Mouse (Mus musculus) neural tube, embryonic 12.5 days (tissue): ENCODE results near the gene Fam219a. TPM values are rescaled to one million over a fixed set of nuclear protein-coding genes. Genes with fewer than 3 reads are reported as not detected.

Experiments
- ATAC-seq: fragments of 200-750 bp; cut with Nextera tagmentation; 2 replicates; pipeline ENCODE4 v1.8.0; 2017; ENCODE audit warnings: low read depth, mild to moderate bottlenecking, moderate TSS enrichment, moderate library complexity; ENCODE audit not compliant: low FRiP score
- H3K27ac ChIP-seq: fragments of 300-500 bp; sonication (generic); 2 replicates; pipeline ENCODE4 v1.5.1; 2016
- H3K27me3 ChIP-seq: fragments of 300-500 bp; sonication (generic); replicated peaks from 2 replicates; pipeline ENCODE4 v1.6.1; 2016; ENCODE audit warnings: mild to moderate bottlenecking
- H3K36me3 ChIP-seq: fragments of 300-500 bp; sonication (generic); 2 replicates; pipeline ENCODE4 v1.6.1; 2016; ENCODE audit warnings: mild to moderate bottlenecking
- H3K4me1 ChIP-seq: fragments of 300-500 bp; sonication (generic); 2 replicates; pipeline ENCODE4 v1.6.1; 2016
- H3K4me2 ChIP-seq: fragments of 300-500 bp; sonication (generic); replicated peaks from 2 replicates; pipeline ENCODE4 v1.6.1; 2016; ENCODE audit warnings: mild to moderate bottlenecking
- H3K4me3 ChIP-seq: fragments of 300-500 bp; sonication (generic); 2 replicates; pipeline ENCODE4 v1.5.1; 2016
- H3K9ac ChIP-seq: fragments of 300-500 bp; sonication (generic); 2 replicates; pipeline ENCODE4 v1.6.1; 2016; ENCODE audit warnings: mild to moderate bottlenecking
- H3K9me3 ChIP-seq: fragments of 300-500 bp; sonication (generic); 2 replicates; pipeline ENCODE4 v1.6.1; 2016; ENCODE audit warnings: mild to moderate bottlenecking
- WGBS: fragments of 180-500 bp; shearing (Covaris S2); methylation state at CpG from one replicate; pipeline ENCODE4 v1.1.7; 2016; 5-methylcytosine and 5-hydroxymethylcytosine counted together
- polyA plus RNA-seq: library from polyadenylated mRNA; unstranded; fragments of >200 nt; fragmentation: Nextera tagmentation; extraction: Ambion mirVana; gene quantifications from 2 replicates; pipeline ENCODE4 v1.2.1, GENCODE M21; 2016

Fam219a gene
- polyA plus RNA-seq, 1 experiment from 2014 or later, result 17.4 TPM

DNA sequence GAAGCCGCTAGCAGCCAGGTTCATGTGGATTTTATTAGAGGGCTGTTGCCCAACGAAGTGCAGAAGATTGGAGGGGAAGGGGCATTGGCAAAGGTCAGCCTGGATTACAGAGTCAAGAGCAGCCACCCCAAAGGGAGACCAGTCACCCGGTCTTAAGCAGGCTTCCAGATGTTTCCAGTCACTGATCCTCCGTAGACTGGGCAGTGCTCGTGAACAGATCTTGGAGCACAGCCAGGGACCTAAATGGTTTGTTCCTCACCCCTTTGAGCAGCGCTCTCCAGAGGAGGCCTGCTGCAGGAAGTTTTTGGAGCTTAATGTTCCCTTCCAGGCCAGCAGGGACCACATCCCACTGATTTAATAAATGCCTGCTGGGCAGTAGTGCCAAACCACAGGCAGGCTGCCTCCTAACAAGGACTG is 87.7 kb downstream of the Fam219a start:
- no peaks in the 10 kb centered on the region for H3K27me3 ChIP-seq
- no peaks in the 10 kb centered on the region for H3K4me1 ChIP-seq
- H3K4me3 ChIP-seq, result no peak overlapping the region
- H3K9ac ChIP-seq, result no peak overlapping the region
- no peak overlapping the region for H3K27ac ChIP-seq
- H3K36me3 ChIP-seq, result peaks cover 9% of the 10 kb centered on the region
- no peak overlapping the region for H3K4me2 ChIP-seq
- H3K9me3 ChIP-seq, result no peaks in the 10 kb centered on the region
- no peak for ATAC-seq
- 66% methylated on average over 6 of the region's 6 CpGs for WGBS

DNA sequence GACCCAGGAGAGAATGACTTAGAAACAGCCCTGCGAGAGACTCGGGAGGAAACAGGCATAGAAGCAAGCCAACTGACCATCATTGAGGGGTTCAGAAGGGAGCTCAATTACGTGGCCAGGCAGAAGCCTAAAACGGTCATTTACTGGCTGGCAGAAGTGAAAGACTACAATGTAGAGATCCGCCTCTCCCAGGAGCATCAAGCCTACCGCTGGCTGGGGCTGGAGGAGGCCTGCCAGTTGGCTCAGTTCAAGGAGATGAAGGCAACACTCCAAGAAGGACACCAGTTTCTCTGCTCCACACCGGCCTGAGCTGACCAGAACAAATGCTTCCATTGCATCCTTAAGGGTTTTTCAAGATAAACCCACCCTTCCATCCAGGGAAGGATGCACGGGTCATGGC is 89.1 kb downstream of the Fam219a start:
- no peak for ATAC-seq
- no peaks in the 10 kb centered on the region for H3K27me3 ChIP-seq
- no peak overlapping the region for H3K27ac ChIP-seq
- no peaks in the 10 kb centered on the region for H3K9me3 ChIP-seq
- no peak overlapping the region for H3K9ac ChIP-seq
- H3K4me3 ChIP-seq, result no peak overlapping the region
- peaks cover 9% of the 10 kb centered on the region for H3K36me3 ChIP-seq
- H3K4me1 ChIP-seq, result no peaks in the 10 kb centered on the region
- 79% methylated on average over 8 of the region's 8 CpGs for WGBS
- no peak overlapping the region for H3K4me2 ChIP-seq

DNA sequence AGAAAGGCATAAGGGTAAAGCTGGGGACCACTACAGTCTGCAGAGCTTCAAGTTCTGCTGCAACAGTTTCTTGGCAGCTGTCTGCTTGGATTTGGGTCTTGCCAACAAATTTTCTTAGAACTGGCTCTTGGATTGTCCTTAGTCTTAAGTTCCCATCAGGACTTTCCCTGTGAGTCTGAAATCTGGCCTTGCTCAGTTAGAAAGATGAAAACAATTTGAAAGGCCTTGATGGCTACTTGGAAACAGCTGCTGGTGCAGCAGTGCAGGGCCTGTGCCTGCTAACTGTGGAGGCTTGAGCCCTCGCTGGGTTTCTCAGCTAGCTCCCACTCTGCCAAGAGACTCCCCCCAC is 89.9 kb downstream of the Fam219a start:
- ATAC-seq, result no peak
- WGBS, result 82% methylated on average over 1 of the region's 1 CpGs
- H3K4me3 ChIP-seq, result no peak overlapping the region

DNA sequence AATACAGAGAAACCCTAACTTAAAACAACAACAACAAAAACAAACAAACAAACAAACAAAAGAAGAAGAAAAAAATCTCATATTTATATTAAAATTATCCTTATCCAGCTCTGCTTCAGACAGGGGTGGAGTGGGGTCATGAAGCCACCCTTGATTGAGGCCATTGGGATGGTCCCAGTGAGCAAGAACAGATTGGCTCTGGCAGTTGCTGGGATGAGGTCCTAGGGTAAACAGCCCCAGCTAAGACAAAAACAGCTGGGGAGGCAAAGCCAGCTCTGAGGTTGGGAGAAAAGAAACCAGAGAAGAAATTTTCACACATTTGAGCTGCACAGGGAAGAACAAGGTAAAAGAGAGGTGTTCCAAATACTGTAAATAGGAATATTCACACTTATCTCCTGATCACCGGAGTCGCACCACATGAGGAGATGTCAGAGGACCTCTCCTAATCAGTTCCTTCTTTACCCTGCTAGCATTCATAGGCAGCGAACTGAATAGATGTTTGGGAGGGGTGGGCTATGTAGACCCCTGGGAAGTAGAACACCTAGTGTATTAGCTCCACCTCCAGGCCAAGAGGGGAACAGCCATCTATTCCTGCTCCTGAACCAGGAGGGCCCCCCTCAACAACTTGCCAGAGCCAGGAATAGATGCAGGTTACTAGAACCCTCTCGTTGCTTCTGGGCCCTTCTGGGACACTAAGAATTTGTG is 90.4 kb downstream of the Fam219a start:
- no peaks in the 10 kb centered on the region for H3K9me3 ChIP-seq
- ATAC-seq, result no peak
- no peak overlapping the region for H3K27ac ChIP-seq
- no peak overlapping the region for H3K9ac ChIP-seq
- H3K36me3 ChIP-seq, result peaks cover 9% of the 10 kb centered on the region
- H3K4me3 ChIP-seq, result no peak overlapping the region
- no peaks in the 10 kb centered on the region for H3K4me1 ChIP-seq
- H3K27me3 ChIP-seq, result no peaks in the 10 kb centered on the region
- H3K4me2 ChIP-seq, result no peak overlapping the region
- 75% methylated on average over 4 of the region's 4 CpGs for WGBS

More for the DNA sequence above, 89.9 kb downstream of the Fam219a start:
- H3K4me1 ChIP-seq, result no peaks in the 10 kb centered on the region
- peaks cover 9% of the 10 kb centered on the region for H3K36me3 ChIP-seq
- H3K27me3 ChIP-seq, result no peaks in the 10 kb centered on the region
- H3K9ac ChIP-seq, result no peak overlapping the region
- H3K27ac ChIP-seq, result no peak overlapping the region
- no peak overlapping the region for H3K4me2 ChIP-seq
- no peaks in the 10 kb centered on the region for H3K9me3 ChIP-seq

DNA sequence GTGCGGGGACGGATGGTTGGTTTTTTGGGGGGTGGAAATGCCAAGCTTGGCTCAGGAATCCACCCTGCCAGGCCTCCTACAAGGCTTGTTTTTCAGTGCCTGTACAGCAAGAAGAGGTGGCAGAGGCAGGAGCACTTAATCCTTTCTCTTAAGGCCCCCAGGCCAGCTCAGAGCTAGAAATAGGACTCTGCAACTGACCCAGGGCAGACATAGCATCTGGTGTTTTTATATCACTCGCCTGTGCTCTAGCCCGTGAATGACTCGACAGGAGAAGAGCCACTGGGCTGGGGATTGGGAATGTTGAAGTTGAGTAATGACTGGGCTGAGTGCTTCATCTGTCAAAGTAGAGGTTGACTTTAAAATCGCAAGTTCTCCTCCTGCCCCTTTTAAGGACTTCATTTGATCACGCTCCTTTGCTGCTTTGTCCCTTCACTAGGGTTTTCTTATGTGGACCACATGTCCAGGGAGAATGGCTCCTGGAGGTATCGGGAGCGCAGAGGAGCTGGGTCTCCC is 91.6 kb downstream of the Fam219a start:
- Histone ChIP-seq H3K27ac (no peak overlapping the region), H3K9me3 (no peaks in the 10 kb centered on the region), H3K4me3 (no peak overlapping the region), H3K27me3 (no peaks in the 10 kb centered on the region), H3K4me2 (no peak overlapping the region), H3K36me3 (peaks cover 9% of the 10 kb centered on the region), H3K4me1 (no peaks in the 10 kb centered on the region), H3K9ac (no peak overlapping the region)
- ATAC-seq, result no peak
- 90% methylated on average over 9 of the region's 9 CpGs for WGBS

DNA sequence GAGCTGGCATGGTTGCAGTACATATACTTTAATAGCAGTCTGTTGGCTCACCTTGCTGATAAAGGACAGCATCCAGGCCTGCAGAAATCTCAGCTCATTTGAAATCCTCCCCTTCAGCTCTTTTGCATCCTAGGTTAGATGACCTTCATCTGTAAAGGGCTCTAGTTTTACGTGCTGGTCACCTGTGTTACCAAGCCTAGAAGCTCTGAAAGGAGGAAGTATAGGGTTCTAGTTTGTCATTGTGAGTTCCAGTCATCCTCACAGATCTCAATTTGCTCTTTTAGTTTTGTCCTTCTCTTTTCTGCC is 98.0 kb downstream of the Fam219a start:
- H3K9me3 ChIP-seq, result no peaks in the 10 kb centered on the region
- ATAC-seq, result no peak
- no peak overlapping the region for H3K4me2 ChIP-seq
- no peak overlapping the region for H3K27ac ChIP-seq
- H3K27me3 ChIP-seq, result no peaks in the 10 kb centered on the region
- WGBS, result 91% methylated on average over 1 of the region's 1 CpGs
- no peaks in the 10 kb centered on the region for H3K36me3 ChIP-seq
- no peak overlapping the region for H3K4me3 ChIP-seq
- H3K4me1 ChIP-seq, result peaks cover 21% of the 10 kb centered on the region
- no peak overlapping the region for H3K9ac ChIP-seq

DNA sequence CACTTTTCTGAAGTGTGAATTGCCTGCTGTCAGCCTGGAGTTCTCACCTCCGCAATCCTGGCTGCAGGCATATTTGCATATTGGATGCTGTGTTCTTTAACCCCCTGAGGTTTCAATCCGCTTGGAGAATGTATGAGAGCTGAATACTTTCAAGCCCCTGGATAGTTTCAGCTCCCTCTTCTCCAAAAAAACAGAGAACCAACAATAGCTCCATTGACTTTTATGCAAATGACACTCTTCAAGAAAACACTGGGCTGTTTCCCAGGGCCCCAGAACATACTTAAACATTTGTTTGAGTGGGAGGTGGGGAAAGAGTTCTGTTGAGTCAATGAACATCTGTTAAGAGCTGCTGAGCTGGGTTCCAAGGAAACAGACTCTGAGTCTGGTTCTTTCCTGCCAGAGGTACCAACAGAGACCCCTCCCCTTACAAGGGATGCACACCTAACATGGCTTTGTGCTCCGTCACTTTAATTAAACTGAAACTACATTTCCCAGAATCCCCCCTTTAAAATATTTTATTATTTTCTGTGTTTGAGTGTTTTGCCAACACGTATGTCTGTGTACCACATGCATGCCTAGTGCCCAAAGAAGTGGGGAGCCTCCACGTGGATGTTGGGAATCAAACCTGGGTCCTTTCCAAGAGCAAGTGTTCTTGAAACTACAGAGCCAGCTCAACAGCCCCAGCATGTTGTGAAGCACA is 98.5 kb downstream of the Fam219a start:
- Histone ChIP-seq H3K27ac (no peak overlapping the region), H3K4me1 (peaks cover 21% of the 10 kb centered on the region), H3K4me2 (no peak overlapping the region), H3K9me3 (no peaks in the 10 kb centered on the region), H3K9ac (no peak overlapping the region), H3K36me3 (no peaks in the 10 kb centered on the region), H3K27me3 (no peaks in the 10 kb centered on the region), H3K4me3 (no peak overlapping the region)
- ATAC-seq, result peak; percentile 76
- 27% methylated on average over 5 of the region's 5 CpGs for WGBS

DNA sequence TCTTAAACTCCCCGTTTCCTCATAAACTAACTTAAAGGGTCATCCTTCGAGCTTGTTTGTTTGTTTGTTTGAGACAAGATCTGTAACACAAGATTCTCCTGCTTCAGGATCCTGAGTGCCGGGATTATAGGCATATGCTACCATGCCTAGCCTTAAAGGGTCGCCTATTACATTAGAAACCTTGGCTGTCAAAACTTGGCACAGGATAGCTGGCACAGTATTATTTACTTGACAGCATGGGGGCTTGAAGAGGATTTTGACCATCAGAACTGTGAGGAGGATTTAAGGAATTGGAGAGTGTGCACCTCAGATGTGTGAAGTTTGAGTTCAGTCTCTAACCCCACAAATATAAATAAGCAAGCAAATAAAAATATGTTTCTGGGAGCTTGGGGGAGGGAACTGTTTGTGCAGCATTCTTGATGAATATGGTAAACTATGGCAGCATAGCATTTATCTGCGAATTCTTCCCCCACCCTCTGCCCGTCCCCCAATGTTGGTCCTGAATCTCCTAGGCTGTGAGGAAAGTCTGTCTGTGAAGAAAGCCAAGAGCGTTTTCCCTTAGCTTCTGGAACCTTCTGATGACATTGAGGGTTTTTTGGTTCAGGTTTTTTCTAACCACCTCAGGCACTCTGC is 99.2 kb downstream of the Fam219a start:
- no peaks in the 10 kb centered on the region for H3K27me3 ChIP-seq
- H3K9ac ChIP-seq, result no peak overlapping the region
- H3K27ac ChIP-seq, result no peak overlapping the region
- no peak overlapping the region for H3K4me2 ChIP-seq
- ATAC-seq, result no peak
- no peaks in the 10 kb centered on the region for H3K9me3 ChIP-seq
- 60% methylated on average over 7 of the region's 7 CpGs for WGBS
- no peaks in the 10 kb centered on the region for H3K36me3 ChIP-seq
- H3K4me3 ChIP-seq, result no peak overlapping the region
- peaks cover 21% of the 10 kb centered on the region for H3K4me1 ChIP-seq

DNA sequence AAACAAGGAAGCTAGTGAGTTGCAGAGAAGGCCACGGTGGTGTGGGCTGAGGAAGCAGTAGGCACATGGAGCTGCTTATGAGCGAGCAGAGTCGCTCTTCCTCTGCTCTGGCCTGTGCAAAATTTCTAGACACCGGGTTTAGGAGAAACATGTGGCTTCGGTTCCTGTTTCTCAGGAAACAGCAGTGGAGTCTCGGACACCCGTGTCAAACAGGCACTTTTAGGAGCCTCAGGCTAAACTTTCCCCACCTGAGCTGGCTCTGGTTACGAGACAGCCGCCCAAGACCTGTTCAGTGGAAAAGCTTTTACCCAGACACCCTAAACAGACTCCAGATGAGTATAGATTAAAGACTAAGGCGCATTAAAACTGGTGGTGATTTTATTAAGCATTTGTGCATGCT is 100.1 kb downstream of the Fam219a start:
- H3K9me3 ChIP-seq, result no peaks in the 10 kb centered on the region
- ATAC-seq, result no peak
- no peak overlapping the region for H3K9ac ChIP-seq
- WGBS, result 81% methylated on average over 10 of the region's 10 CpGs
- H3K4me1 ChIP-seq, result peaks cover 21% of the 10 kb centered on the region
- no peaks in the 10 kb centered on the region for H3K36me3 ChIP-seq
- no peak overlapping the region for H3K27ac ChIP-seq
- H3K4me2 ChIP-seq, result no peak overlapping the region
- H3K4me3 ChIP-seq, result no peak overlapping the region
- H3K27me3 ChIP-seq, result no peaks in the 10 kb centered on the region

DNA sequence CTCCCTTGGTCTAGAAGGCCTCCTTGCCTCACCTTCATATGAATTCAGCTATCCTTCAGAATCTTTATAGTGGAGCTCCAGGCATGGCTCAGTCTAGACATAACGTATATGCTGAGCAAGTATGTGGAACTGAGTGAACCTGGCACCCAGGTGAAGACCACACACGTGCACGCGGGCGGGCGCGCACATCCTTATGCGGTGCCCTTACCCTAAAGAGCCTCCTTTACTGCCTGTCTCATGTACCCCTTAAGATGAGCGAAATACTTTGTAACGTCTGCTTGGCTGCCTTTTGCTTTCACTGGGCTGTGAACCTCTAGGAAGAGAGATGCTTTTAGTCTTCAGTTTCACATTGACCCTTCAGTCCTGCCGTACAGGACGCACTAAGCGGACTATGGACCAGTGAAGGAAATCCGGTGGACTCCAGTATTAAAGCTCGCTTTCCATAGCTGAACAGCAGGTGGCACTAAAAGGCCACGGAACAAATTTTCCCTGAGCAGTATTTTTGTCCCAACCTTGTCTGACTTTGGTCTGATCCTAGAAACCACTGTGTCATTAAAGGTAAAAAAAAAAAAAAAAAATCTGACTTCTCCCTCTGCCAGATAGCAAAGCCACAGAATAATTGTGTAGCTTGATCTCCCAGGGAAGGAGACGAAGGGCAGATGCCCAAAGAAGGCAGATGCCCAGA is 100.8 kb downstream of the Fam219a start:
- no peak for ATAC-seq
- Histone ChIP-seq H3K36me3 (no peaks in the 10 kb centered on the region), H3K9me3 (no peaks in the 10 kb centered on the region), H3K9ac (no peak overlapping the region), H3K4me2 (no peak overlapping the region), H3K4me3 (no peak overlapping the region), H3K27me3 (no peaks in the 10 kb centered on the region), H3K27ac (no peak overlapping the region), H3K4me1 (peaks cover 25% of the 10 kb centered on the region)
- WGBS, result 60% methylated on average over 17 of the region's 17 CpGs
